Mouse (Mus musculus): ENCODE data around the gene Palld.

Palld gene

DNA sequence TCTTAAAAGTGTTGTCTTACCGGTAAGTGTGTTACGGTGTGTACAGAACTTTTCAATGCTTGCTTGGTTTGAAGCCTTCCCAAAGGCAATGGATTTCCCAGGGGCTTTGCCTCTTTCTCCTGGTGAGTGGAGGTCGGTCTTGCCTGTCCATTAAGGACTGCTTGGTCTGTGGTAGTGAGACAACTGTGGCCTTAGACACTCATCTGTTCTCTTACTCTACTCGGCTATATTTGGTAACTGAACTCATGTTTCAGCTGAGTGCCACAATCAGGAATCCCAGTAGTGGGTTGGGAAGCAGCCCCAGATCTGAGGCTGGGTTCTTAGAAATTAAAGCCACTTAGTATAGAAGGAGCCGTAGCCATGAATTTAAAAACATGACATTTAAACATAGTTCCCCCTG is at the start of gene Palld:
Palld (minus strand) TSS at position 170 of the 400 bp plus-strand sequence.
- no peak for DNase-seq (ENCODE audit: extremely low read depth, insufficient read length, low spot score)

DNA sequence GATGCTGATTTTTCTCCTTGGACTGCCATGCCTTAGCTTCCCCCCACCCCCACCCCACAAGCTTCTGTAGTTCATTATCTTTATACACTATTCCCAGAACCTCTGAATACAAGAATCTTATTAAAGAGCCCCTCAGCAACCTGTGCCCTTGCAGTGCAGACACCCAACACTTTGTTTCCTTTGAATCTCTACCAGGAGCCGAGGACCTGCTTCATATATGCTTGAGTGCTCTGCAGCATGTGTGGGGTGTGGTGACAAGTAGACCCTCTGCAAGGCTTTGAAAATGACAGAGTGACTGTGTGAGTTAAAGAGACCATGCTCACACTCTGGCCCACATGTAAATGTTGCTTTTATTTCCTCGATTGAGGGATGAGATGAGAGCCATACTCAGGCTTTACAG is 35.1 kb upstream of the Palld start:
- no peak for DNase-seq (ENCODE audit: extremely low read depth, insufficient read length, low spot score)

DNA sequence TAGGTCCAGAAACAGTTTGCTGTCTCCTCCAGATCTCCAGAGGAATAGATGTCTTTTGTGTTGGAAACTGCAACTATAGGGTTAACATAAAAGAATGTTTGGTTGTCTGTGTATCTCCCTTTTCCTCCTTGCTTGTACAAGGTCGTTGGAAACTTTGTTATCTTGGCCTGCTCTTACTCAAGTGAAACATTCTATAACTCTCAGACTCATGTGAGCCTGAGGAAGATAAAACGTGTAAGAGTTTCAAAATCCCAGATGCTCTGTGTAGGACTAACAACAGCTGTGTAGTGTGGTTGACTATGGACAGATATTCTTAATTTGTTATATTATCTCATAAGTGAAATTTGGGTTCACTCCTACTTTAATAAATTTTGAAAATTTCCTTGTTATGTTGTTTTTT is 30.8 kb upstream of the Palld start:
- no peak for DNase-seq (ENCODE audit: extremely low read depth, insufficient read length, low spot score)

DNA sequence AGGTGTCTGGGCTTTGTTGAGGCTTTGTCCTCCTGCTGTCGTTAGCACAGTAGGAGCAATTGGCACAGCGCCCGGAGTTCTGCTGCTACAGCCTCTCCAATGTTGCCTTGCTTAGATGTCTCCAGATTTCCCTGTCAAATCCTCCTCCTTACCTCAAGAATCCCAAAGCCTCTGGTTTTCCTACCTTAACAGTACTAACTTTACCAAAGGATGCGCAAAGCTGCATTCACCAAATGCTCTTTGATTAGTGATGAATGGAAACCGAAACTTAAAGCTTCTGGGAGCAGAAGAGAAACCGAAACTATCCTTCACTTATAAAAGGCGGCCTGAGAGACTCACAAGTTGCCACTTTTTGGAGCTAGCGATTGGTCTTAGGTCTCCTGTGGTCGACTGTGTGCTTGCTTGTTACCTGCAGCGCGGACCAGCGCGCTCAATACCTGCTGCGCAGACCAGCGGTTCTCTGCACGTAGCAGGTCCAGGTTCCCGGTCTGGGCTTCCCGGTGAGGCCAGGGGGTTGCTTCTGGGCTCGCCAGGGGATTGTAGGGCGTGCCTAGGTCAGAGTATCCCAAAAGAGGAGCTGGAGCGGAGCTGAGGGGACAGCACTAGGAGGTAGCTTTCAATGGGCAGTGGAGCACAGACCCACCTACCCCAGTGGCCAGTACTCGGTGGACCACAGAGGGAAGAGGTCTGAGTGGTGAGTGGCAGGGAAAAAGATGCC is 25.4 kb upstream of the Palld start, which contains the start of gene Ddx60:
Ddx60 (plus strand) TSS at position 311 of the 718 bp plus-strand sequence.
- peak; percentile 53 for DNase-seq (ENCODE audit: extremely low read depth, insufficient read length, low spot score)

DNA sequence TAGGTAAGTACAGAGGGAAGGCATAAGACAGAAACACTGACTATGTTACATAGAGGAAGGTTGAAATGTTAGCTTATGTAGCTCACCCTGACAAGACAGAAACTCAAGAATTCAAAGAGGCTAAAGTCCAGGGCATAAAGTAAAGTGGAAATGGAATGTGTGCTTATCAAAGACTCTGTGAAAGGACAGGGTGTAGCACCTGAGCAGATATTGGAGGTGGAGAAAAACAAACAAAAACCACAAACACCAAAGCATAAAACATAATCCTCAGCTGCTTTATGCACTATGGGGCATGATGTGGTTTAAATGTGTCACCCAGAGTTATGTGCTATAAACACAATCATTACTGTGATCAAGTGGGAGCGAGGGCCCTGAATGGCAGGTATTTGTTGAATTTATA is 22.0 kb upstream of the Palld start:
- no peak for DNase-seq (ENCODE audit: extremely low read depth, insufficient read length, low spot score)

DNA sequence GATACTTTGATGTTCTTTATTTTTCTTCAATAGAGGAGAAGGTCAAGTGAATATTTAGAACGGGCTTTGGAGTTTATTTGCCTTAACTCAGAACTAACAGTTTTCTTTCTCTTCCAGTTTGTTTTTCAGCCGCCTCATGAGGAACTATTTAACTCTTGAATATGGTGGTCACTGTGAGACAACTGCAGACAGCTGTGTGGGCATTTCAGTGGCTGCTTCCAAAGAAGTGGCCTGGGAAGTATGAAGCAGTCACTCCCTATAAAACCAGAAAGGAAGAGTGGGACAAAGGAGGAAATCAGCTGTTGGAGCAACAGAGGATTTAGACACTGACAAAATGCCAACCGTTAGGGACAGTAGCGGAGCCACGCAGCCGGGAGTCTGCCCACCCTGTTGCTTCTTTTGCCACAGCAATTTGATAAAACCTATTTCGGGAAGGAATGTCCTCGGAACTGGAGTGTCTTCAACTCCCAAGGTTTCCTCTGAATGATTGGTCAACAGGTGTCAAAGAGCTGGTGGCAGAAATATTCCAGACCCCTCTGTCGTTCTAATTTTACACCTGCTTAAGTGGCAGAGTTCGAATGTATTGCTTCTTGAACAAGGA is 19.1 kb upstream of the Palld start:
- no peak for DNase-seq (ENCODE audit: extremely low read depth, insufficient read length, low spot score)

DNA sequence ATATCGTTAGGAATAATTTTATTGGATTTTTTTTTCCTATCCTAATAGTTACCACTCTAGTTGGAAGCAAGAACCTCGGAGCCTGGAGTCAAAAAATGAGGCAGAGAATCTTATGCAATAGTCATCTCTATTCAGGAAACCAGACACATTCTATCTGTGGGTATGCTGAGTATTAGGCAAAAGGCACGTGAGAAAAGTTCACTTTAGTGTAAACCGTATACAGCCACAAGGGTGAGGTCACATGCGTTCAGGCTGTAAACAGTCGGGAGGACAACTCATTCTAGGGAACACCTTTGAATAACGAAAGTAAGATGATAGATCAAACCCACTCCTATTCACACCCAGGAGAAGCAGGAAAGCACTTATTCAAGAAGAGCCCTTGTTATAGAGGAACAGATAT is 17.9 kb upstream of the Palld start:
- no peak for DNase-seq (ENCODE audit: extremely low read depth, insufficient read length, low spot score)

DNA sequence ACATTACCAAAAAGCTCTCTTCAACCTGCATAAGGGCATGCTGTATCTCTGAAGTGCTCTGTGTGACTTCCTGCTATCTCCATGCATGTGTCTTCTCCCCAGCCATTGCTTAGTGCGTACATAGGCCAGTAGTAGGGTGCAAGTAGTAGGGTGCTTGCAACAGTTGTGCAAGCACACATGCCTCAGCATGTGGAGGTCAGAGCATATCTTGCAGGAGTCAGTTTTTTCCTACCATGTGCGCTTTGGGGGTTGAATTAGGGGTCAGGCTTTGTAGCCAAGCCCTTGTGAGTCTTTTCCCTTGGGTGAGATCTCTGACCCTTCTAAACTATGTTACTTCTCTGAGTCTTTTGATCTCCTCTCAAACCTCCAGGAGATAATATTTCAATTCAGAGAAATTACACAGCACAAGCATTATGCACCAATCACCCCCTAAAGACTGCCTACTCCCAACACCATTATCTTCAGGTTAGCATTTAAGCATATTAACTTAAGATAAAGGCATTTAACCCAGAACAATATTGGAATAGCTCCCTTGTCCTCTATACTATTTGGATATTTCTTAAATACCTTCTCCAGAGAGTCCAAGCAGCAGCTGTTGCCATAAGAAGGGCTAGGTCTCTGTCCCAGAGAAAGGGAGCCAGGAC is 16.8 kb upstream of the Palld start:
- DNase-seq (ENCODE audit: extremely low read depth, insufficient read length, low spot score): no peak

DNA sequence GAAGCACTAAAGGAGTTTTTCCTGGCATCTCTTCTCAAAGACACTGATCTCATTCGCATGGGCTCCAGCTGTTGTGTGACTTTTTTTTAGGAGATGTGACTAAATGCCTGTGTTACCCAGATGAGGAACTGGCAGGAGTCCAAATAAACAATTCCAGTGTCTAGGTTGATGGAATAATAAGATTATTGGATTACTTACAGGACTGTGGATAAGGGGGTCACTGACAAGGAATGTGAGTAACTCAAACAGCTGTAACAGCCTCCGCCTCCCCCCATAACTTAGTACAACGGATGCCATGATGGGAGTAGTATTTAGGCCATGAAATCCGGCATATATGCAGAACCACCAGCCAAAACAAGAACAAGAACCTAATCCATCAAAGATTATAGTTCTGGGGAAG is 14.8 kb upstream of the Palld start:
- no peak for DNase-seq (ENCODE audit: extremely low read depth, insufficient read length, low spot score)

DNA sequence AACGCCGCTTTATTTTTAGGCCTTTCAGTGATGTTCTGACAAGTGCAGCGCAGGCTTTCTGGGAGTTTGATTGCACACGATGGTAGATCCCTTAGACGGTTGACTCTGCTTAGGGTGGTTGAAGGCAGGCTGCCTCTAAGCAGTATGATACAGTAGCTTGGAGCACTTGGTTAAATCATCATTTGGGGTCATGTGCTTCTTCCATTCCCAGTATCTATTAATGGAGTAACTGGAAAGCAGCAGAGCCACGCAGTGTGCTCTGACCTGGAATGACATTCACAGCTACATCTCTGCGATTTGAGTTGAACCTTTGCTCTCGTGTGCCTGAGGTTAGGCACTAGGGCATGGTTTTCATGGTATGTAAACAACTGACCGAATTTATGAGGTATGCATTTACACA is 11.5 kb upstream of the Palld start:
- DNase-seq (ENCODE audit: extremely low read depth, insufficient read length, low spot score): no peak

DNA sequence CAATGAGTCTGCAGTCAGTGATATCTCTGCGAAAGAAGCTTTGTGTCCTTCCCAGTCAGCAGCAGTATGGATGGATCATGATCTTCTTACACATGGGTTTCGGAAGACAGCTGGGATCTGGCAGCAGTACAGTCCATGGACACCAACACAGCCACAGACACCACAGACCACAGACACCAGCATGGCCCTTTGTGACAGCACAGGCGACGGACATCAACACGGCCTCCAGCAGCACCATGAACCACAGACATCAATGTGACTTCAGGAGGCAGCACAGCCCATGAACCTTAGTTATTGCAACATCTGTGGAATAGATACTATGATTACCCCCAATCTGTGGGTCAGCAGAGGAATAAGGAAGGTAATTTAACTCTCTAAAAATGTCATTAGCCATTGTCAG is 10.3 kb upstream of the Palld start:
- no peak for DNase-seq (ENCODE audit: extremely low read depth, insufficient read length, low spot score)

DNA sequence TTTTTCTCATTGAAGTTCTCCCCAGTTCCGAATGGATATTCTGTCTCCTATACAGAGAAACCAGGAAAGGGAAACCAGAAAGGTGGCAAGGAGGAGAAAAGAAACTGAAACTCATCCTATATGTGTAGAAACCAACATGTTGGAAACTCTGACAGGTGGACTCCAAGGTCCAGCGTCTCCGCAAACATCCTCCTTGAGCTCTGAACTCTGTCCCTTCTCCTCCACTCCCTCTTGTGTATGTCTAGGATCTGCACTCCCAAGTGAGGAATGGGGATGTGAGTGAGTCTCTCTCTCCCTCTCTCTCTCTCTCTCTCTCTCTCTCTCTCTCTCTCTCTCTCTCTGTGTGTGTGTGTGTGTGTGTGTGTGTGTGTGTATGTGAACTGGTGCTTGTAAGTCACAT is 6.8 kb upstream of the Palld start:
- DNase-seq (ENCODE audit: extremely low read depth, insufficient read length, low spot score): no peak

DNA sequence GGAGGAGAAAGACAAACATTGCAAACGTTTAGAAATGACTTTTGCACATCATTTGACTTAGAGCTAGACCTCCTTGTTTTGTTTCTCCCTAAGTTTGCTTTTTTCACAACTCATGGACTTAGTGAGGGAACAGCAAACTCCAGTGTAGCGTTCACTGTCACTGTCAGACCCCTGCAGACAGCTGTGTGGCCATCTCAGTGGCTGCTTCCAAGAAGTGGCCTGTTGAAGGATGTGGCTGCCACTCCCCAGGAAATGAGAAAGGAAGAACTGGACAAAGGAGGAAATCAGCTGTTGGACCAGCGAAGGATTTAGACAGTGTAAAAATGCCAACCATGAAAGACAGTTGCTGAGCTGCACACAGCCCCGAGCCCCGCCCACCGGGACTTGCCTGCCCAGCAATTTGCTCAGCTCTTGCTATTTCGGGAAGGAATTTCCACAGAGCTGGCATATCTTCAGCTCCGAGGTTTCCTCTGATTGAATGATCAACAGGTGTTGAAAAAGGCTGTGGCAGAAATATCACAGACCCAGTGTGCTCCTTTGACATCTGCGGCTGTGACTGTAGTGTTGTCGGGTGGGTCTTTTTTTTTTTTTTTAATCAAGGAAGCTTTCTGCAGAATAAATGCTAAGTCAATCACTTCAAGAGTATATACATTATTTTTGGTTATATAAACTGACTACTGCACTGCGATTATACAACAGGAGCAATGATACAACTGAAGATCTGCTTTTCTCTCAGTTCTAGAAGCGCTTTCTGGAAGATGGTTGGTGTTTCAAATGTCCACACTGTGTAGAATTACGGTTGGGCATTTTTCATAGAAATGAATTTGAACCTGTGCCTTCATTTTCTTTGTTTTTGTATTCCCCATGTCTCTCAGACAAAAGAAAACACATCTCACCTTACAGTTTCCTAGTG is 6.1 kb upstream of the Palld start:
- peak; percentile 5 for DNase-seq (ENCODE audit: extremely low read depth, insufficient read length, low spot score)

DNA sequence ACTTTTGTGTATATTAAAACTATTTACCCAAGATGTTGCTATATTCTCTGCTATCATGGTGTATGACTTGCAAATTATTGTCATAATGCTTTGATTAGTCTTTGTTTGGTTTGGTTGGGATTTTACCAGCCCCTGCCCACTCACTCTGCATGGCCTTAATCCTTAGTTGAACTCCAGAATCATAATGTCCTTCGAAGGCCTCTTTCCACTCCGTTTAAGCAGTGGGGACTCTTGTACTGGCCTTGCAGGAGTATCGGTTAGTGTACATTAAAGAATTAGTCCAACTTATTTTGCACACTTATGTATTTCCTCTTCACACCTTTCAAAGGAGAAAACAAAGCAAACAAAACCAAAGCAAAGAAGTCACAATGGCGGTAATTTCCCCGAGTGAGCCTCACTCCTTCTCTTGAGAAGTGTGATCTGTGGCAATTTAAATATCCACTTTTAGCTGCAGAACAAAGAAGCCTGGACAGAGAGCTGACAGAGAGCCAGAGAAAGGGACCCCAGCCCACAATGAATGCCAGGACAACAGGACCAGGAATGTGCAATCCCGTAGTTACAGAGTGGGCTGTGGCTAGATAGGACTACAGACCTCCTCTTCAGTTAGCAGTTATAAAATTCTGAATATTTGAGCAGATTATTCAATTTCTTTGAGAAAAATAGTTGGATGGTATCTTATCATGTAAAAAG is 1.3 kb downstream of the Palld start:
- no peak for DNase-seq (ENCODE audit: extremely low read depth, insufficient read length, low spot score)

DNA sequence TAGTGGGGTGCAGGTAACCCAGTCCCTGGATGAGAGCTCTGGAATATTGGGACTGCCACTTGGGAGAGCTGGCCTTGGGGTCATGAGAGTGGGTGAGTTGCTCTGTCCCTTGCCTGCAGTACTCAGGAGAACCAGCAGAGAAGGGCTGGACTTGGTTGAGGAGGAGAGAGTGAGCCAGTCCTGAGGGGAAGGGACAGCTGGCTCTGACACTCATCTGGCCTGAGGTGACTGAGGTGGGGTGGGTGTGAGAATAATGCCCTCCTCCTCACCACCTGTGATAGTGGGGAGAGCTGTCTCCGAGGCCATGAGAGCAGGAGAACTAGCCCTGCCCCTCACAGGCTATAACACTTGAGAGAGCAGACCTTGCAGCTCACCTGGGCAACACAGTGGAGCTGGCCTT is 5.1 kb downstream of the Palld start:
- no peak for DNase-seq (ENCODE audit: extremely low read depth, insufficient read length, low spot score)

DNA sequence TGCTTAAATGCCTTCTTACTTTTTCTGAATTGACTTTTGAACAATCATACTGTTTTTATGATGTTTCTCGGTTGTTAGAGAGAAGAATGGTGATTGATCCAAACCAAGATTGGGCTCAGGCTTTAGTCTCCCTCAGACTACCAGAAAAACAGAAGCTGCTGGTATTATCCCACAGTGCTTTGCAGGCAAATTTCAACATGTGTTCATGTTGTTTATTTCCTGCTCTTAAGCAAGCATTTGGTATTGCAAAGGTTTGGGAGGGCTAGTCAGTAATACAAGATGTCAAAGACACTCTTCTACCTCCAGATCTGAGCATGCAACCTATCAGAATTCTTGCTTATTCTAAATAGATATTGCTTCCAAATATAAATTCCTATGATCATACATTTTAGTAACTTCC is 5.7 kb downstream of the Palld start:
- DNase-seq (ENCODE audit: extremely low read depth, insufficient read length, low spot score): no peak

DNA sequence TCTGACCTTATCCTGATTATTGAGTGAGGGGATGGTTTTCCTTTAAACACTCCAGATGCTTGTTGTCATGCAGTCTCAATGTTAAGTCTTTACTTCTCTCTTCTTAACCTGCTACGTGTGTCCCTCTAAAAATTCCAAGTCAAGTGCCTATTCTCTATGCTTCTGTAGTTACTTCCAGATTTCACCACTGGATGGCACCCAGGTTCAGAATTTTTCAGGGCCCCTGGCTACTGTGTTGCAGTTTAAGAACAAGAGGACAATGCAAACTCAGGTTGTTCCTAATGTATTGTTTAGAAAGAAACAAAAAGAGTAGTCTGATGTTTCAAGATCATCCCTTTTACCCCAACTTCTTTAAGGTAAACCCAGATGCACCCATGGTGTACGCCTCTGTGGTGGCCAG is 8.4 kb downstream of the Palld start:
- DNase-seq (ENCODE audit: extremely low read depth, insufficient read length, low spot score): no peak

DNA sequence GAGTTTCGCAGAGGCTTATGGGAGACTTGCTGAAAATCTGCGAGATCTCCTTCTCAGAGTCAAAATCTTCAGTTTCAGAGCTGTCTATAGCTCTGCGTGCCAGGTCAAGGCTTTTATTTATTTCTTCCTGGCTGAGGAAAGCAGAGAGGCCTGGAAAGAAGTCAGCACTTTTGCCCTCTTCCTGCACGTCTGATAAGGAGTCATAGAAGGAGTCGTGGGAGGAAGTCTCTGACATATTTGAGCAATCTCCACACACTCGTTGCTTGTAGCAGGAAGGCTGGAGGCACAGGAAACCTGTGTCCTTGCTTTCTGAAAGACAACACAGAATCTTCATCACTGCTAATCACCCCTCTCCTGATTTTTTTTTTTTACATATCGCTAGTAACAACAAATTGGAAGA is 24.9 kb downstream of the Palld start:
- DNase-seq (ENCODE audit: extremely low read depth, insufficient read length, low spot score): no peak

DNA sequence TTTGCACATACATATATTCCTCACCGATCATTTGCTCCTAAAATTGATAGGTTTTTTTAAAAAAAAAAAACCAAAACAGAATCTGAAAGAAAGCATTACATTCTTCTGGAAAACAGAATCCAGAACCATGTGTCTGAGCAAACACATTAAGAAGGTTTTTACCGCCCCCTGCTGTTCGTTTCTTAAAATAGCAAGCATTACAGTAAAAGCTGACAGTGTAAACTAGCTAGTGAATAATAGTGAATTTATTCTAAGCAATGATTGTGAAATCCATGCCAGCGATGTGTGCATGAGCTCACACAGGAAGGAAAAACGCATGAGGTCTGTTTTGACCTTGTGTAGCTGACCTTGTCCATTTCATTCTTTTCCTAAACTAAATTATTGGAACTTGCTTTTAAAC is 27.2 kb downstream of the Palld start:
- DNase-seq (ENCODE audit: extremely low read depth, insufficient read length, low spot score): no peak

DNA sequence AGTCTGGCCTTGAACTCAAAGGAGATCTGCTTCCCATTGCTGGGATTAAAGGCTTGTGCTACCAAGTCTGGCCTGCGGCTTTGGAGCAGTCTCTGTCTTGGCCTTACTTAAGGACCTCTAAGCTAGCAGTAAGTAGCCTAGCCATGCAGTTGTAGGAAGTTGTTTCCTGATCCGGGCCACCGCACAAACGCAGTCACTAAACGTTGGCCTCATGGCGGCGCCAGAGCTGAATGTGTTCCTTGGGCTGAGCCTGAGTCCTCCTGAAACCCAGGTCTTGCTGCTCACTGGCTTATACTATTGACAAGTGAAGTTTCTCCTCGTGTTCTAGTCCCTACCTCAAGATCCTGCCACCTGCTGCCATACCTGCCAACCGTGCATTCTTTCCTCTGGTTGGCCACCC is 28.5 kb downstream of the Palld start:
- DNase-seq (ENCODE audit: extremely low read depth, insufficient read length, low spot score): no peak

DNA sequence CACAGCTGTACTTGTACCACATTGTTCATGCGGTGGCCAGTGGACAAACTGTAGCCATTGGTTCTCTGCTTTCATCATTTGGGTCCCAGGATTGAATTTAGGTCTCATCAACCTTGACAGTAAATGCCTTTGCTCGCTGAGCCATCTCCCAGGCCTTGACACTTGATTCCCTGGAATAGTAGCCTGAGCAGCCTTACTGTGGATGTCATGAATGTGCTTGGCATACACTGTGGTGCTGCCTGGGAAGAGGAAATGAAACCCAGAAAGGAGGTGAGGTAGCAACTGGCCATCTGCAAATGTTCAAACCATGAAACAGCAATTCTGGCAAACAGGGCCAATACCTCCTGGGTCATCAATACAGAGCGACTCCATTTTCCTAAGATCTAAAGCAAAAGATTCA is 34.0 kb downstream of the Palld start:
- DNase-seq (ENCODE audit: extremely low read depth, insufficient read length, low spot score): no peak

All from 3134 (cell line).